Mouse (Mus musculus): ENCODE results near the gene Nubp2. TPM values are rescaled to one million over a fixed set of nuclear protein-coding genes. Genes with fewer than 3 reads are reported as not detected.

Nubp2 gene
- polyA plus RNA-seq (2011; ENCODE audit: insufficient read depth, insufficient read length, low read depth, missing spikeins): 29.8 and 39.0 TPM in 2 replicates

GRCm38 (mm10) chr17:24886134-24886931 is at the start of gene Nubp2, which contains the start of gene Spsb3:
Nubp2 (minus strand) TSS chr17:24886349.
Spsb3 (plus strand) TSS chr17:24886643.
- Histone ChIP-seq H3K27ac (ENCODE audit: insufficient read depth, low read length) (no peak within 1 kb of the TSS), H3K36me3 (ENCODE audit: control insufficient read depth, insufficient read depth, low read length, poor library complexity, severe bottlenecking) (0 out of 2 replicates have a peak, but pooled peaks cover 3% of the 10 kb centered on the region), H3K4me1 (ENCODE audit: control insufficient read depth, insufficient read depth, low read length) (no peaks in the 10 kb centered on the region), H3K9me3 (replicated peaks; ENCODE audit: control insufficient read depth, insufficient read depth, low read length, poor library complexity, severe bottlenecking) (no peaks in the 10 kb centered on the region), H3K4me3 (ENCODE audit: low read depth, low read length) (peak within 1 kb of the TSS; percentile 99), H3K9ac (ENCODE audit: low read depth, poor library complexity, severe bottlenecking) (peak within 1 kb of the TSS; percentile 85), H3K27me3 (ENCODE audit: control insufficient read depth, insufficient read depth, low read length, poor library complexity, severe bottlenecking) (no peaks in the 10 kb centered on the region)
- TF ChIP-seq CTCF (IDR thresholded peaks at IDR 0.05; ENCODE audit: low read depth, low read length) (no peak), EP300 (IDR thresholded peaks at IDR 0.05; ENCODE audit: insufficient read depth, low read depth, low read length) (no peak), POLR2A (IDR thresholded peaks at IDR 0.05; ENCODE audit: insufficient read depth, low read length) (peak; percentile 65)

GRCm38 (mm10) chr17:24935666-24936065 is 49.5 kb upstream of the Nubp2 start:
- no peaks in the 10 kb centered on the region for H3K4me1 ChIP-seq (ENCODE audit: control insufficient read depth, insufficient read depth, low read length)
- no peak overlapping the region for H3K27ac ChIP-seq (ENCODE audit: insufficient read depth, low read length)
- no peaks in the 10 kb centered on the region for H3K27me3 ChIP-seq (ENCODE audit: control insufficient read depth, insufficient read depth, low read length, poor library complexity, severe bottlenecking)
- no peak overlapping the region for H3K4me3 ChIP-seq (ENCODE audit: low read depth, low read length)
- no peaks in the 10 kb centered on the region for H3K9me3 ChIP-seq (replicated peaks; ENCODE audit: control insufficient read depth, insufficient read depth, low read length, poor library complexity, severe bottlenecking)
- H3K36me3 ChIP-seq (ENCODE audit: control insufficient read depth, insufficient read depth, low read length, poor library complexity, severe bottlenecking): 0 out of 2 replicates have a peak, but pooled peaks cover 2% of the 10 kb centered on the region
- TF ChIP-seq POLR2A (IDR thresholded peaks at IDR 0.05; ENCODE audit: insufficient read depth, low read length) (no peak), EP300 (IDR thresholded peaks at IDR 0.05; ENCODE audit: insufficient read depth, low read depth, low read length) (no peak), CTCF (IDR thresholded peaks at IDR 0.05; ENCODE audit: low read depth, low read length) (no peak)
- no peak overlapping the region for H3K9ac ChIP-seq (ENCODE audit: low read depth, poor library complexity, severe bottlenecking)

GRCm38 (mm10) chr17:24934926-24935325 is 48.8 kb upstream of the Nubp2 start:
- no peak overlapping the region for H3K9ac ChIP-seq (ENCODE audit: low read depth, poor library complexity, severe bottlenecking)
- no peak overlapping the region for H3K4me3 ChIP-seq (ENCODE audit: low read depth, low read length)

GRCm38 (mm10) chr17:24933163-24933562 is 47.0 kb upstream of the Nubp2 start:
- TF ChIP-seq EP300 (IDR thresholded peaks at IDR 0.05; ENCODE audit: insufficient read depth, low read depth, low read length): no peak
- no peaks in the 10 kb centered on the region for H3K27me3 ChIP-seq (ENCODE audit: control insufficient read depth, insufficient read depth, low read length, poor library complexity, severe bottlenecking)
- no peak overlapping the region for H3K9ac ChIP-seq (ENCODE audit: low read depth, poor library complexity, severe bottlenecking)
- H3K4me3 ChIP-seq (ENCODE audit: low read depth, low read length): no peak overlapping the region
- H3K36me3 ChIP-seq (ENCODE audit: control insufficient read depth, insufficient read depth, low read length, poor library complexity, severe bottlenecking): 0 out of 2 replicates have a peak, but pooled peaks cover 2% of the 10 kb centered on the region
- no peaks in the 10 kb centered on the region for H3K9me3 ChIP-seq (replicated peaks; ENCODE audit: control insufficient read depth, insufficient read depth, low read length, poor library complexity, severe bottlenecking)
- no peaks in the 10 kb centered on the region for H3K4me1 ChIP-seq (ENCODE audit: control insufficient read depth, insufficient read depth, low read length)
- no peak overlapping the region for H3K27ac ChIP-seq (ENCODE audit: insufficient read depth, low read length)

More at GRCm38 (mm10) chr17:24934926-24935325, 48.8 kb upstream of the Nubp2 start:
- Histone ChIP-seq H3K4me1 (ENCODE audit: control insufficient read depth, insufficient read depth, low read length) (no peaks in the 10 kb centered on the region), H3K36me3 (ENCODE audit: control insufficient read depth, insufficient read depth, low read length, poor library complexity, severe bottlenecking) (0 out of 2 replicates have a peak, but pooled peaks cover 2% of the 10 kb centered on the region), H3K9me3 (replicated peaks; ENCODE audit: control insufficient read depth, insufficient read depth, low read length, poor library complexity, severe bottlenecking) (no peaks in the 10 kb centered on the region), H3K27ac (ENCODE audit: insufficient read depth, low read length) (no peak overlapping the region), H3K27me3 (ENCODE audit: control insufficient read depth, insufficient read depth, low read length, poor library complexity, severe bottlenecking) (no peaks in the 10 kb centered on the region)
- no peak for TF ChIP-seq CTCF (IDR thresholded peaks at IDR 0.05; ENCODE audit: low read depth, low read length)
- TF ChIP-seq EP300 (IDR thresholded peaks at IDR 0.05; ENCODE audit: insufficient read depth, low read depth, low read length): no peak
- no peak for TF ChIP-seq POLR2A (IDR thresholded peaks at IDR 0.05; ENCODE audit: insufficient read depth, low read length)

GRCm38 (mm10) chr17:24932431-24932830 is 46.3 kb upstream of the Nubp2 start:
- H3K9ac ChIP-seq (ENCODE audit: low read depth, poor library complexity, severe bottlenecking): no peak overlapping the region
- no peaks in the 10 kb centered on the region for H3K9me3 ChIP-seq (replicated peaks; ENCODE audit: control insufficient read depth, insufficient read depth, low read length, poor library complexity, severe bottlenecking)
- no peak overlapping the region for H3K27ac ChIP-seq (ENCODE audit: insufficient read depth, low read length)
- H3K4me3 ChIP-seq (ENCODE audit: low read depth, low read length): no peak overlapping the region
- TF ChIP-seq CTCF (IDR thresholded peaks at IDR 0.05; ENCODE audit: low read depth, low read length): no peak
- no peak for TF ChIP-seq EP300 (IDR thresholded peaks at IDR 0.05; ENCODE audit: insufficient read depth, low read depth, low read length)
- no peak for TF ChIP-seq POLR2A (IDR thresholded peaks at IDR 0.05; ENCODE audit: insufficient read depth, low read length)
- H3K27me3 ChIP-seq (ENCODE audit: control insufficient read depth, insufficient read depth, low read length, poor library complexity, severe bottlenecking): no peaks in the 10 kb centered on the region
- peaks cover 6% of the 10 kb centered on the region; the same call in 1 of the 2 replicates for H3K36me3 ChIP-seq (ENCODE audit: control insufficient read depth, insufficient read depth, low read length, poor library complexity, severe bottlenecking)
- no peaks in the 10 kb centered on the region for H3K4me1 ChIP-seq (ENCODE audit: control insufficient read depth, insufficient read depth, low read length)

GRCm38 (mm10) chr17:24929506-24929905 is 43.4 kb upstream of the Nubp2 start:
- Histone ChIP-seq H3K9ac (ENCODE audit: low read depth, poor library complexity, severe bottlenecking) (no peak overlapping the region; the same call in 1 of the 2 replicates), H3K27ac (ENCODE audit: insufficient read depth, low read length) (peak overlapping the region; percentile 54; the same call in 1 of the 2 replicates), H3K4me3 (ENCODE audit: low read depth, low read length) (no peak overlapping the region), H3K36me3 (ENCODE audit: control insufficient read depth, insufficient read depth, low read length, poor library complexity, severe bottlenecking) (peaks cover 13% of the 10 kb centered on the region), H3K9me3 (replicated peaks; ENCODE audit: control insufficient read depth, insufficient read depth, low read length, poor library complexity, severe bottlenecking) (no peaks in the 10 kb centered on the region), H3K27me3 (ENCODE audit: control insufficient read depth, insufficient read depth, low read length, poor library complexity, severe bottlenecking) (no peaks in the 10 kb centered on the region), H3K4me1 (ENCODE audit: control insufficient read depth, insufficient read depth, low read length) (no peaks in the 10 kb centered on the region)
- TF ChIP-seq EP300 (IDR thresholded peaks at IDR 0.05; ENCODE audit: insufficient read depth, low read depth, low read length): no peak
- TF ChIP-seq CTCF (IDR thresholded peaks at IDR 0.05; ENCODE audit: low read depth, low read length): no peak
- no peak for TF ChIP-seq POLR2A (IDR thresholded peaks at IDR 0.05; ENCODE audit: insufficient read depth, low read length)

Measured in ES-Bruce4 (cell line).